Mouse (Mus musculus) heart, postnatal 14 days (tissue): ENCODE measurements at regions not wholly inside any gene's neighbourhood (a gene's known extent, or its start where the extent isn't known, plus 50 kb on each side); places are given as distances from the start of the nearest gene placed in this dataset.

Experiments used
- DNase-seq, 2 experiments: peaks; one replicate each; pipeline ENCODE4 v3.0.0; 2021 to 2022
- intact Hi-C: fragments of 180-260 bp; cut with DNase I; formaldehyde crosslinking; loops from one replicate; pipeline ENCODE4 v1.15.1; 2025

DNA sequence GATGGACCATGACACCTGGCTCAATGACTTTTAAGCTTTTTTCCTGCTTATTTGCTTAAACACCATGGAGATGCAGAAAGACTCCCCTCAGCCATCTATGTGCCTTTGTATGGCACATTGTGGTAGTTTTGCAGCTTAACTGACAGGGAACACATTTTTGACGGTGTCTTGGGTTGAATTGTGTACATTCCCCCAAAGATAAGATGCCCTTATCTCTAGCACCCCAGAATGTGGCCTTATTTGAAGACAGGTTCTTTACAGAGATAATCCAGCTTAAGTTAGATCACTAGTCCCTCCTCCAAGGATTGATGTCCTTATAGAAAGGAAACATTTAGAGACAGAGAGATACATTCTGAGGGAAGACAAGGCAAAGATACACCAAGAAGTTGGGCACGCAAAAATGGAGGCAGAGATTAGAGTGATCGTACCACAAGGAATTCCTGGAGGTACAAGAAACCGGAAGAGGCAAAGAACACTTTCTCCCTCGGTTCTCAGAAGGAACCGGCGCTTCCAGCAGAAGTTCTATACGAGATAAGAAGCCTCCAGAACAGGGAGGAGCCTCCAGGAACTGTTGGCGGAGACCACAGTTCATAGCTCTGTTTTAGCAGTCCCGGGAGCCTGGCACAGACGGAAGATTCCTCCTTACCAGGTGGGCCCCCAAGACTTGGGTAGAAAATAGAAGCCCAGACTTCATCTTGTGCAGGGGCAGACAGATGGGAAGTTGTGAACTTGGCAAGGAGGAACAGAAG, 58.8 kb upstream of the Acsl1 start:
- DNase-seq: no peak
- intact Hi-C loops: loop anchor here (5.0 kb wide), 1 partner anchor 80 kb away; no protein-coding TSS in a partner anchor

DNA sequence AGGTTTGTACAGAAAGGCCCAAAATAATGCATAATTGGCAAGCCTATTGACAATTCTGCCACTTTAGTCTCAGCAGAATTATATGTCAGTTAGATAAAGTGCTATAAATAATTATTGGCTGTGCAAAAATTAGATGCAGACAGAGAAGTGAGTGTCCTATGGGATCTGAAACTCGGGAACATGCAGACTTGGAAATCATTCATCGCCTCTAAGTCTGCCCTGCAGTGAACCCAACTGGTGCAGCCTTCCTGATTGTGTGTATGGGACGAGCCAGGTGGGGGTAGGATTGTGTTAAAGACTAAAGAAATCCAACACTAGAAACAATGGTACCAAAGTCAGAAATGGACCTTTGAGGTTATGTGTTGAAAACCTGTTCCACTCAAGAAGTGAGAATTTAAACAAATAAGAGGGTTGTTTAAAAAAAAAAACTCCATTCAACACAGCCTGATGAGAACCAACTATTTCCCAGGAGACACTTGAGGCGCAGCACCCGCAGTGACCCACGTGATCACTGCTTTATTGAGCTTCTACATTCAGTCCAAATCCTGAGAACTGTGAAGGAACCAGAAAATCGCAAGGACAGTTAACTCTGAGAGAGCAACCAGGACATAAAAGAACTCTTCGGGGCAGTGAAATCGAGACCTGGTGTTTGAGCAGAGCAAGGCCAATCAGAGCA, 57.4 kb upstream of the Acsl1 start:
- no peak for DNase-seq
- intact Hi-C loops: loop anchor here (5.0 kb wide), 1 partner anchor 79 kb away; no protein-coding TSS in a partner anchor

DNA sequence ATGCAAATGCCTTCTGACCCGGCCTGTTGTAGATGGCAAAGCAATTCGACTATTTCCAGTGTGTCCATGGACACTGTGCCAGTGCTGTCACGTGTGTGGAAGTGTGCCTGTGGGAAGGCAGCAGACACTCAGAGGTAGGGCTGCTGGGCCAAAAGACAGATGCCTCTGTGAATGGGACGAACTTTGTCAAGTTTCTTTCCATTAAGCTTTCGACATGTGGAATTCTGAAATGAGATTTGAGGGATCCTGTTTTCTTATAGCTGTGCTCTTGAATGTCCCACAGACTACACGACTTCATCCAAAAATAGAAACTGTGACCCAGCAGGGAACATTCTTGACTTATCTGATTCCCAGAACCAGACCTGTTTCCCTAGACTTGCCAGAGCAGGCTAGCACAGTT, 56.0 kb upstream of the Acsl1 start:
- peak; percentile 13 to 44 for DNase-seq
- intact Hi-C loops: loop anchor here (5.0 kb wide), 1 partner anchor 77 kb away; no protein-coding TSS in a partner anchor

DNA sequence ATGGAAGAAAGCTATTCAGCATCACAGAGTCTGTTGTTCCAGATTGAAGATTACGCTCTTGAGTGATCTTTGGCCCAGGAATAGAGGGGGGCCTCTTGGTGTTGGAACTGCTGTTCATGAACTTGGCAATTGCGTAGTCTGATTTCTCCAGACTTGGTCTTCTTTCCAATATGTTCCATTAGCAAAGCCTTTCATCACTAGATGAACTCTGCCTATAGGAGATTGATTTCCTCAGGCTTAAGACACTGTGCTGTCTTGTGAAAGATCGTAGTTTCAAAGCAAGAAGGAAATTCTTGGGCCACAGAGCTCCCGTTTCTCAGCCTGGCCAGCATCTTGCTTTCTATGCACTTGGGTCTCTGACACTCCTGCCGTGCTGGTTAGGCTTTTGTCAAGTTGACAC, 51.4 kb upstream of the Acsl1 start:
- intact Hi-C loops: no loop called here
- no peak for DNase-seq

DNA sequence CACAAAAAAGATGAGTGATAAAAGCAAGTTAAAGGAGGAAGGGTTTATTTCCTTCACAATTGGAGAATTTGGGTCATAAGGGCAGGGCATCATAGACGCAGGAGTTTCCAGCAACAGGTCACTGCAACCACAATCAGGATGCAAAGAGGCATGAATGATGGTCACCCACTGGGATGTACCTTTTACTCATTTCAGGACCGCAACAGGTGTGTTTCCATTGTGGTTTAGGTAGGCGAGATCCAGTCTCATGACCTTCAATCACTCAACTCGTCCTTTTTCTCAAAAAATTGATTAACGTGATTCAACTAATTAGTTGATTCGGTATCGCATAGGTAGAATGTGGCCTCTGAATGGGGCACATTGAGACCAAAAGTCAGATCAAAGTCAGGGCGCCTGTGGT, 50.4 kb upstream of the Acsl1 start:
- no peak for DNase-seq
- intact Hi-C loops: no loop called here
